Mouse (Mus musculus): ENCODE results near the gene Irs1.
A peak's percentile ranks its signal among the peaks of the same experiment; 100 is the strongest.

Gene Irs1

DNA sequence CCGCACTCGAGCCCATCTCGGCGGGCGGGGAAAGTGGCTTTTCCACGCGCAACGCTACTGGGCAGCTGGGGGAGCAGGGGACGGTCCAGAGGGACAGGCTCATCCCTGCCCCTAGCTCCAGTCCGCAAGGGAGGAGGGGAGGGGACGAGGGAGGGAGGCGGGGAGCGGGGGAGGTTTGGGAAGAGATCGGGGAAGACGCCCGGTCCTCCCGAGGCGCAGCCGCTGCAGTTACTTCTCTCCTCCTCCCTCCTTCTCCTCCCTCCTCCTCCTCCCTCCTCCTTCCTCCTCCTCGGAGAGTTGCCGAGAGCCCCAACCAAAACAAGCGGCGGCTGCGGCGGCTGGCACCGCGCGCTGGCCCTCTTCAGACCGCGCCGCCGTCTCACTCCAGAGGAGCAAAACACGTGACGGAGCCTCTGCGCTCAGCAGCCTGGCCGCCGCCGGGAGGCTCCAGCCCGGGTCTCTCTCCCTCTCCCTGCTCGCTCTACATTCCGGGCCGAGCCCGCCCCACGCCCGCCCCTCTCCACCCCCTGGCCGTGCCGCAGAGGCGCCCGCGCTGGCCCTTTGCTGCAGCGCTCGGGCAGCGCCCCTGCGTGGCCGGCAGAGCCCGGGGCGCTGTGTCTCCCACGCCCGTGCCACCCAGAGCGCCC is at the start of gene Irs1:
Irs1 (minus strand) TSS at position 266 of the 647 bp plus-strand sequence.
- DNase-seq: peak; percentile 89 to 92

DNA sequence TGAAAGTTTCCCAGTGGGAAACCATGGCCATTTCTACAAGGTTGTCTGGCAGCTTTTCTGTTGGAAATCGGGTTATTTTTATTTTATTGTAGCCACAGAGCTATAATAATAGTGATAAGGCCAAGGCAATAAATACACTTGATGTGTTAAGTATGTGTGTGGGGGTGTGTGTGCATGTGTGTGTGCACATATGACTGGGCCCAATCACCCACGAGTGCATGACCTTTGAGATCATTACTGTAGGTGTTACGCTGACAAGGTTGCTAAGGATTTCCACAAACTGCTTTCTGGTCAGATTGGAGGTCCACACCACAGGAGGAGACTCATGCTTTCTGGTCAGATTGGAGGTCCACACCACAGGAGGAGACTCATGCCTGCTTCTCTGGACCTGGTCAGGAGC is 43.3 kb upstream of the Irs1 start:
- no peak for DNase-seq

DNA sequence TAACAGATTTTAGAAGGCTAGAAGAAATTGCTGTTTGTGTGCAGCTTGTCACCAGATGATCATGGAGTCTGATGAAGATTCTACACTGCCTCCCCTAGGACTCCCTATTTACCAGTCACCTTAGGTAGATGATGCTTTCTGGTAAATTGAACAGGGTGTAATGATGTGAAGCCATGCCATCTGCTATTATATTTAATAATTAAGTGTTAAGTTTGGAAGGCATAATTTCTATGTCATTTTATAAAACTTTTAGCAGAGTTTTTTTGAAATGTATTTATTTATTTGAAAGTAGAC is 38.7 kb upstream of the Irs1 start:
- DNase-seq: no peak

DNA sequence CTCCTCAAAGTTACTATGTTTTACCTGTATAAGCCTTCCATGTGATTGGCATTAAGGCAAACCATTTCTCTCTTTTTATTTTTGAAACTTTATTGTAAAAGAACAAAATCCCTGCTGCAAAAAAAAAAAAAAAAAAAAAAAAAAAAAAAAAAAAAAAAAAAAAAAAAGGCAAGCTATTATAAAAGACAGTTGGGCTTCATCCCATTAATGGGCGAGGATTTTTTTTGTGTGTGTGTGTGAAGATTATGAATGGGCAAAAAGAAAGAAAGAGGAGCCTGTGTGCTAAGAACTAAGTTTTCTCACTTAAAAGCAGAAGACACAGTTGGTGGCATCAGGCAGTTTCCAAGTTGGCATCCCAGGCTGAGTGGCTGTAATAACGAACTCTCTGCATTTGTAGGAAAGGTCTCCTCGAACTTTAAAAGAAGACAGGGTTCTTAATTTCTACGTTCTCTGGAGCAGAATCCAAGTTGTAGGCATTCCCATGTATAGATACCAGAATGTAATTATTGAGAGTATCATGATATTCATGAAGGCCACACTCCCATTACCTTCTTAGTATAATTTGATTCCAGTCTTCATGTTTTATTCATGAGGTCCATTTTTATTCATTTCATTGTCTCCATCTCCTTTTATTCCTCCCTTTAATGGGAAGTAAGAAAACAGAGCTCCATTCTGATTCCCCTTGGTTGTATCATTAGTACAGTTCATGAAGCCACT is 38.2 kb upstream of the Irs1 start:
- no peak for DNase-seq

DNA sequence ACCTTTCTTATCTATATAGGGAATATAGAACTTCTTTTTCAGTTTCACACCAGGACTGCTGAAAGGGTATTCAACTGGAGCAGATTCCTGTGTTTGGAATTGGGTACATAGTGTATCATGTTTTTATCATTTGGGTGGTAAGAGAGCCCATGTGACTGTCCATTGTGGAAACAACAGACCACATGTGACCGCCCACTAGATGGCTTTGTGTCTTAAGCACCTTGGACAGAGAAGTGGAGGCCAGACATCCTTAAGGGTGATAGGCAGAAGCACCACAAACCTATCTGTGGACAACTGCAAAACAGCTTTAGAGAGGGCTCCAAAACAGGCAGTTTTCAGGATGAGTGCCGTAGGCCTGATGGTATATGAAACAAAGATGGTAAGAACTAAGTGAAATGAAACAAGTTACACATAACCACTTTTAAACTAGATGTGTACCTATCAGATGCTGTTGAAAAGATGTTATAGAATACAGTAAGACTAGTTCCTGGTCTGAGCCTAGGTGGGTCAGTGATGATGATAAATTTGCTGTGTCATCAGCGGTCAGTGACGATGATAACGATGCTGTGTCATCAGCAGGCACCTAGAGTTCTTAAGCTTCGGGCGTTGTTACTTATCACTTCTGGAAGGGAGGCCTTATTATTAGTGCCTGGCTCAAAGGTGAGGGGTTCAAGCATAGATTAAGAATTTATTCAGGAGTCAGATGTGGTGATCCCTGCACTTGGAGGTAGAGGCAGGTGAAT is 37.0 kb upstream of the Irs1 start:
- no peak for DNase-seq

DNA sequence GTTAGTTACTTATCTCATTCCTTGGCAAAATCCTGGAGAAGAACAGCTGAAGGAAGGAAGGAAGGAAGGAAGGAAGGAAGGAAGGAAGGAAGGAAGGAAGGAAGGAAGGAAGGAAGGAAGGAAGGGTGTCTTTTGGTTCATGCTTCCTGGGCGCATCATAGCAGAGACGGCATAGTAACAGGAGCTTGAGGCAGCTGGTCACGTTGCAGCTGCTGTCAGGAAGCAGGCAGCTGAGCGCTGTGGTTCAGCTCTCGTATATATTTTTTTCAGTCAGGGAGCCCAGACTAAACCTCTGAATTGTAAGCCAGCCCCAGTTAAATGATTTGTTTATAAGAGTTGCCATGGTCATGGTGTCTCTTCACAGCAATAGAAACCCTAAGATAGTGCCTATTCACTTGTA is 34.9 kb upstream of the Irs1 start:
- DNase-seq: no peak

DNA sequence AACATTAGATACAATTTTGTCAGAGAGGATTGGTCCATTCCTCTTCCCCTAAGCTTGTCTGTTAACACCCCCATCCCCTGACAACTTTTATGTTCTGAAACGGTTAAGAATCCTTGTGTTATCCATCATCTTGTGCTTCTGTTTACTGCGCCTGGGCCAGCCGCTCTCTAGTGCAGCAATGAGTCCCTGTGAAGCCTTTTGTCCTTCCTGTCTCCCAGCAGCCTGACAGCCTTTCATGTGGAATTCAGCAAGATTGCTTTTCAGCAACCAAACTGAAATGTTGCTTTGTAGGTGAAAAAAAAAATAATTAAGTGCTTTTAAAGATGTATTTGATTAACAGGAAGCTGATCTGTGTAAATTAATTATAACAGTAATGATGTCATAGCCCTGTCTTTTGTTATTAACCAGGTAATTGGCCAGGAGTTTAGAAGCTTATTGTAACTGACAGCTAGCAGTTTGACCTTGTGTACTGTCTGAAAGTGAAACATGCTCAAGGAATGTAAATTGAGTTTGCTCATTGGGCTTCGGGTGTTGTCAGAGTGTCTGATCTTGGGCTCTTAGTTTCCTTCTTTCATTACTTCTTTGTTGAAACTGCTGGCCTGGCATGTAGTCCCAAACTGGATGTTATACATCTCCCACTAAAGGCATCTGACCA is 33.0 kb upstream of the Irs1 start:
- no peak for DNase-seq

DNA sequence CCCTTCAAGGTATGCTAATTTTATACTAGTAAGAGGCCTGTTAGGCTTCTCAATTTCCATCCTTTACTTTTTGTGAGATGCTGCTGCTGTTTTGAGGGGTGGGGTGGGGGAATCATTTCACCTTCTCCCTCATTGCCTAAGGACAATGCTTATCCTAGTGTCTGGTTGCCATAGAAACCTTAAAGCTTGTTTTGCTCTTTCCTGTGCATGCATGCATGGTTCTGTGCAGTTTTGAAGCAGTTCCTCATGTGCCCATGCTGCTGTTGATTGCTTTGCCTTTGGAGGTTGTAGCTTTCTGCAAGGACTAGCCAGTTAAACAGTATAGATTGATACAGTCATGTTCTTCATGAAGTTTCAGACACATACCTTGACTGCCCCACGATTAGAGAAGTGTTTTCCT is 30.2 kb upstream of the Irs1 start:
- no peak for DNase-seq

DNA sequence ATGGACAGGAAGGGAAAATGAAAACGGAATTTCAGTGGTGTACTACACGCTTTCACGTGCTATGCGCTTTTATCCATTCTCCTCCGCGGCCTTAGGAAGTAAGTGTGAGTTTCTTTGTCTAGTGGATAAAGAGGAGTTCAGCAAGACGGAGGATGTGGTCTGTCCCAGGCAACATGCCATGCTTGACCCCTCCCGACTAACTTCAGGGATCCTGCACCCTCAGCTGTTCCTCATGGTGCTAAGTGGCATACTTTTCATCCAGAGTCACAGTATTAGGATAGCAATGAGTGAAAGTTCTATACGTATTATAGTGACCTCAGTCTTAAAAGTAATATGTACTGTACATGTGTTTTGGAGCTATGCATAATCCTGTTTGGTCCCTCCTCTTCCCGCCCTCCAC is 29.6 kb upstream of the Irs1 start:
- no peak for DNase-seq

DNA sequence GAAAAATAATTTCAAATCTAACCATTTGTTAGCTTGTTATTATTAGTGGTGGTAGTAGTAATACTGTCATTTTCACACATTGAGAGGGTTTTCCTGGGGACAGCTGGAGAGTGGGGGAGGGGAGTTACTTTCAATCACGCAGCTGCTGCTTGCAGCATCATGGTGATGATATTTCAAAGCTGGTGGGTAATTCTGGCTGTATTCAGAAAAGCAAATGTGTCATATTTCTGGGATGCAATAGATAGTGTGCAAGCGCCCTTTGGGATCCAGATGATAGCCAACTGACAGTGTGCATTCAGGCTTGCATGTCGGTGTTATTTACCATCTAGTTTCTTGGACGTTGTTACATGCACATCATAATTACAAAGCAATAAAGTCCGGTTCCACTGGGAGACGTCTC is 29.2 kb upstream of the Irs1 start:
- no peak for DNase-seq

DNA sequence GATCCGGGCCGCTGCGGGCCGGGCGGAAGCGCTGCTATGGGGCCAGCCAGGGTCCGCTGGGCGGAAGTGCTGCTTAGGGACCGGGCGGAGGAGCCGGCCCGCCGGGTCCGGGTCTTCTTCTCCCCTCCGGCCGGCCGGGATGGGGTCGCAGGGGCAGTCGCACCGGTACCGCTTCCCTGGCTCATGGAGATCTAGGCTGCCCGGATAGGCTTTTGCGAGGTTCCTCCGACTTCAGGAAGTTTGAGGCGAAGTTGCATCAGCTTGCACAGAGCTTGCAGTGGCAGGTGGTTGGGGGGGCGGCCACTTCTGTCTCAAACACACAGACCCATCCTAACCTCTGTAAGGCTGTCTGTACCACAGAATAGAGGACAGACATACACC is 25.5 kb upstream of the Irs1 start:
- DNase-seq: peak in 1 of 2 experiments; percentile 48

DNA sequence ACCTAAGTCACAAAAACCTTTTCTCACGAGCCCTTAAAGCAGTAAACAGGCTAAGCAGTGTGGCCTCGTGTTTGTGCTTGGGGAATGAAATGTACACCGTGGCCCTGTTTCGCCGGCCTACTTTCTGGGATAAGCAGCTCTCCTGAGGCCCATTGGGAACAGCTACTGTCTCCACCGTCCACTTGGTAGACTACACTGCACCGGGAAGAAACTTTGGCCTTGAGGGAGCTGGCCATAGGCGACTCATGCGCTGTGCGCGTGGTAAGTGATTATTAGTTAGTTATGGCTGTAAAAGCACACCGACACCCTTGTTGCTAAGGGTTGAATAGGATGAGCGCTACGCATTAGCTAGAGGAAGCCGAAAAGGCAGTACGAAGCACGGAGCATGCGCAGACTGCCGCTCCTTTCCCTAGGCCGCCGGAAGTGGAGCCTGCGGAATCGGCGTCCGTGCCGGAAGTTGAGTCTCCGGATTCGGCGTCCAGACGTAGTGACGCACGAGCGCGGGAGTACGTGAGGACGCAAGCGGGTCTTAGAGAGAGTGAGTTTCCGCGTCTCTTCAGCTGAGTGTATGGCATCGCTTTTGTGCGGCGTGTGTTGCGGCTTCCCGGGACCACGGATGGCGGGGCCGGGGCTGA is 25.0 kb upstream of the Irs1 start, which contains the start of gene Rhbdd1:
Rhbdd1 (plus strand) TSS at position 342 of the 635 bp plus-strand sequence.
- peak; percentile 97 for DNase-seq

DNA sequence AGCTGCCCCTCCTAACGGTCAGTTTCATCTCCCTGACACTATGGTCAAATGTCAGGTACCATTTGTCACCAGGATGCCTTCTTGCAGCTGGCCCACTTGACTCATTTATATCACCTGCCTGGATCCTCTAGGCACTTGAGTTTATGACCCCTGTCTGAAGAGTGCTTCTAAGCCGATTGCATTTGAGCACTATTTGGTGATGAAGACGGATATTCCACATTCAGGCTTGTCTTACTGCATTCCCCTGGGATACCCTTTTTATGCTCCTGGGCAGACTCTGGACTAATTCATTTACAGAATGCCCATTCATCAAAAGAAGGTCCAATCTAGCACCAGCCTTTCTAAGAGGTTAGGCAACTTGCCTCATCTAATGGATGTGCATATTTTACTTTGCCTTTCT is 13.3 kb upstream of the Irs1 start:
- DNase-seq: no peak

DNA sequence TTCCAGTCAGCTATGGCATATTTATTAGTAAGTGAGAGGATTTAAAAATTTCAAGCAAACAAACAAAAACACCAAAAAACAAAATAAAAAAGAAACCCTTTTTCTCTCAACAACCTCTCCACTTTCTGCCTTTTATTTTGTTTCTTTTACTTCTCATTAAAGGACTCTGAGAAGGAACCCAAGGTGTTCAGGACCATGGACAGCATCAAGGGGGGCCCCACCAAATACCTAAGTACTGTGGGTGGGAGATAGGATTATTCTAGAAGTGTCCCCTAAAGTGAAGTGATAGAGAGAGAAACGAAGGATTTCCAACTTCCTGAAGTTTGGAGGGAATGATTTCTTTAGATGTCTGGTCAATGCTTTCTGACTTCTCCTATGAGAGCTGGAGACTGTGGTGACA is 7.4 kb upstream of the Irs1 start:
- no peak for DNase-seq

DNA sequence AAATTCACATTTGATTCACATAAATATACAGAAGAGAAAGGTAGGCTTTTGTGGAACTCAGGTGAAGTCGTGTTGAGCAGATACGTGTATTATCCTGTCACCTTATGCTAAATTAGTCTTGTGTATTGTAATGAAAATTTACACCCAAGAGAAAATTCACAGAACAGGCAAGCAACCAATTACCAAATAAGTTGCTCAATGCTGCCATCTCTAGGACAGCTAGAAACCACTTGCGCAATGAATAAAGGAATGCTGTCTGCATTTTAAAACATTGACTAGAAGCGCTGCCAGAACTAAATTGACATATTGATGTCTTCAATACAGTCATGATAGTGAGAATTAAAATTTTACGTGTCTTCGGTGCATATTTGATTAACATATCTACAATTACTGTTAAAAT is 2.9 kb upstream of the Irs1 start:
- DNase-seq: no peak

DNA sequence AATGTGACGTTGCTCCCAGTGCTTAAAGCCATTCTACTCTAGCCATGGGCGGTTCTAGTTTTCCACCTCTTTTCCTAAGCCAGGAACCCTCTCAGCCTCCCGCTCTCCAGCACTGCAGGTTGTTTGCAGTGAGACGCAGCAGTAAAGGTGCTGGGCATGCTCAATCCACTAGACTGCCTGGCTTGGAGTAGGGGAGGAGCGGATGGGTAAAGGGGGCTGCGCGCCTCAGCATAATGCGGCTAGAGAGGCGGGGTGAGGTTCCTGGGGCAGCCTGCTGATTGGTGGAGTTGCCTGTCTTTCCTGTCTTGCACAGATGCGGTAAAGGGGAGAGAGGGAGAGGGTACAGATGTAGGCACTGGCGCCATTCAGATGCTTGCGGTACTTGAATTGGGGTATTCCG is 1.6 kb upstream of the Irs1 start:
- DNase-seq: peak; percentile 50 to 70

DNA sequence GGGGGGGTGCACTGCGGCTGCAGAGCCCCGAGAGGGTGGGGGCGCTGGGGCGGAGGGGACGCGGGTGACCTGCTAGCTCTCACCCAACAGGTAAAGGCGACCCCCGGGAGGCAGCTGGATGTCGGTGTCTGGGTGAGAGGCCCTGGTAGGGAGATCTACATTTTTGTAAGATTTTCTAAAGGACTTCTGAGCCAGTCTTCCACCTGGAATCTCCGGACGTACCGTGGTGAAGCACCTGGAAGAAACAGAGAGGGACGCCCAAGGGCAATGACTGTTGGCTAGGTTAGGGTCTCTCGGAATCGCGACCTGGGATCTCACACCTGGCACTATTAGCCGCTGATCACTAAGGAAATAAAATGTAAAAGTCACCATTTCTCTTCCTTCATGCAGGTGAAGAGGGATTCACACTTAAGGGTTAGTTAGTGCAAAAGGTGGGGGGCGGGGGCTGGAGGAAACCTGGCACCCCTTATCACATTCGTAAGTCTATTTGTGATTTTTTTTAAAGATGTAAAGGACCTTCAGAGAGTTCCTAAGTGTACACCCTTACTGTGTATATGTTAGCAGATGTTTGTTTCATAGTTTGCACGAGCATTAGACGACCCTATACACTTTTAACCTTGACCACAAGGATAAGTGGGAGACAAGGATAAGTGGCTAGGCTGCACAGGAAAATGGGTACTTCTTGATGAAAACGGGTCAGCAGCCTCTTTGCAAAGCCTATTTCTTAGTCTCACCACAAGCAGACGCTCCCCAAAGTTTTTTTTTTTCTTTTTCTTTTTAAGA is 905 bp upstream of the Irs1 start:
- DNase-seq: no peak

DNA sequence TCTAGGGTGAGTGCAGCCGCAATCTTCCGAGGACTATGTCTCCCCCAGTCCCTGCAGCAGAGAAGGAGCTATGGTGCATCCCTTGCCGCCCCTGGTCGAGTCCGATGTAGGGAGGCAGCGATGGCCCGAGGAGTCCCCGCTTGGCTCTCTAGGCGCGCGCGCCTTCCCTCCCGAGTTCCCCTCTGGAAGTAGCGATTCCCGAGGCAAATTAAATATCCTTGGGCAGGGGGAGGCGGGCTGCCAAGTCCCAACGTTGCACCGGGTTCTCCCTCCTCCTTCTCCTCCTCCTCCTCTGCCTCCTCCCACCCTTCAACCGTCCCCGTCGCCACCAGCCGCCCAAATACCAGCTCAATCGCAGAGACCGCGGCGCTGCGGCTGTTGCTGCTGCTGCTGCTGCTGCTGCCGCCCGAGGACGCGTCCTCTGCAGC is 479 bp downstream of the Irs1 start:
- peak; percentile 86 to 87 for DNase-seq

DNA sequence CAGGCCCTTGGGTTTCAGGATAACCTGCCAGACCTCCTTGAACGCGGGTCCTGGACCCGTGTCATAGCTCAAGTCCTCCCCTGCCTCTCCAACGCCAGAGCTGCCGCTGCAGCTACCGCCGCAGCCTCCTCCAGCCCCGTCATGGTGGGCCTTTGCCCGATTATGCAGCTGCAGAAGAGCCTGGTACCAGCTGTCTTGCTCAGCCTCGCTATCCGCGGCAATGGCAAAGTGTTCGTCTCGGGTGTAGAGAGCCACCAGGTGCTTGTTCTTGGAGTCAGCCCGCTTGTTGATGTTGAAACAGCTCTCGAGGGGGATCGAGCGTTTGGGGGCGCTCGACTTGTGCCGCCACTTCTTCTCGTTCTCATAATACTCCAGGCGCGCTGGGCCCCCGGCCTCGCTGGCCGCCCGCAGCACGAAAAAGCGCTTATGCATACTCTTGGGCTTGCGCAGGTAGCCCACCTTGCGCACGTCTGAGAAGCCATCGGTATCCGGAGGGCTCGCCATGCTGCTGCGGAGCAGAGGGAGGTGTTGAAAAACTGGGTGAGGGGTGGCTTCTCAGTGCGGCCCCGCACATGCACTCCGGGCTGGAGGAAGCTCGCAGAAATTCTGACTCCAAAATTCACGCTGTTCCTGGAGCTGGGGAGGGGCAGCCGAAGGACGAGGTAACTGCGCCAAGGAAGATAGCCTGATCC is 1.1 kb downstream of the Irs1 start:
- DNase-seq: peak; percentile 60 to 62

DNA sequence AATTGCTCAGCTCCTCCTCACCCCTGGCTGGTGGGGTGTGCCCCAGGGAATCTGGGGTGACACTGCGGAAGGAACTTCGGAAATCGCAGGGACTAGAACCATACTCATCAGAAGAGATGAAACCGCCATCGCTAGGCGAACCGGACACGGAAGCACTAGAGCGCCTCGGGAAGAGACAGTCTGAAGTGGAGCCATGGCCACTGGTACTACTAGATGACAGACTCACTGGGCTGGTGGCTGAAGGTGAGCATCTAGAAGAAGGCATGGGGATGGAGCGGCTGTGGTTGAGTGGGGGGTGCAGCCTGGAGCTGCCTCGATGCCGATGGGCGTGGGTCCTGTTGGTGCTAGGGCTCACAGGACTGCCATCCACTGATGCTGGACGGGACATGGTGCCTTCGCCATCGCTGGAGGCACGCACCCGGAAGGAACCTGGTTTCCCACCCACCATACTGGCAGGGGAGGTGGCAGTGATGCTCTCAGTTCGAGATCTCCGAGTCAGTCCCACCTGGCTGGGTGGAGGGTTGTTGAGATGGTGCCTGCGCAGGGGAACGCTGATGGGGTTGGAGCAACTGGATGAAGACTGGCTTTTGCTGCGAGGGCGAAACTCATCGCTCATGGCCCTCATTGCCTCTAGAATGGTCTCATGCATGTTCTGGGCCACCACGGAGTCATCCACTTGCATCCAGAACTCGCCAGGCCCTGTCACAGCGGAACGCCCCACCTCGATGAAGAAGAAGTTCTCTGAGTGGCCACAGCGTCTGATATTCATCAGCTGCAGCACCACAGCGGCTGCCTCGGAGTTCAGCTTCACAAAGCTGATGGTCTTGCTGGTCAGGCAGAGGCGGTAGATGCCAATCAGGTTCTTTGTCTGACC is 1.9 kb downstream of the Irs1 start:
- no peak for DNase-seq

Data from lung, adult 18-20 months (tissue).